In the genomic region with DNA sequence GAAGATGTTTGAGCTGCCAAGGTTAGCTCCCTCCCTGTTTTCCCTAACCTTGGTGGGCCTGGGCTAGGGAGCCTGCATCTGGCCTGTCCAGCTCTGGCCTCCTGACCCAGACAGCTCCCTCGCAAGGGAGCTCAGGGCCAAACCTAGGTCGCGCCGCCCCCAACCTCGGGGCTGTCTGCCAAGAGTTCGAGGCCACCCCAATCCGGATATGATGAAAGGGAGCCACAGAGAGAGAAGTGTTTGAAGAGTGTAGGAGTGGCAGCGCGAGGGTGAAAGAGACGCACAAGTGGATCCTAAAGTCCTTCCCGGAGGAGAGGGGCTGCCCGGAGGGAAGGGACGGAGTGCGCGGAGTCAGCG, we compare ENCODE assay signal across 7 mouse cellular contexts. TPM values are rescaled to one million over a fixed set of nuclear protein-coding genes. Genes with fewer than 3 reads are reported as not detected.
A peak's percentile ranks its signal among the peaks of the same experiment; 100 is the strongest.
DNase-seq lines count a peak whose midpoint lies in the region; ATAC-seq and TF ChIP-seq lines count a peak whose summit lies in the region.

TSS of gene Mdfic (plus strand) at position 201 of the 357 bp plus-strand sequence.

- H3K79me2 ChIP-seq in liver, adult 2 months (ENCODE audit: control insufficient read depth, insufficient read depth, low read length), result peaks cover 5% of the 10 kb centered on the region; the same call in 1 of the 2 replicates

- H3K4me1 ChIP-seq in G1E (ENCODE audit: insufficient read depth, low read depth, low read length), result no peaks in the 10 kb centered on the region
- peaks cover 11% of the 10 kb centered on the region for H3K4me1 ChIP-seq in hindbrain, embryonic 14.5 days (replicated peaks; ENCODE audit: control insufficient read depth, insufficient read depth, low read length)
- peaks cover 7% of the 10 kb centered on the region for H3K4me1 ChIP-seq in liver, adult 2 months (ENCODE audit: control insufficient read depth, insufficient read depth, low read length)
- no peaks in the 10 kb centered on the region; the same call in 1 of the 2 replicates for H3K4me1 ChIP-seq in midbrain, postnatal 0 days (ENCODE audit: insufficient read depth, low read length)

- H3K27ac ChIP-seq in hindbrain, embryonic 14.5 days, result 0 out of 2 replicates have a peak within 1 kb of the TSS, but pooled peaks have one; percentile 9
- peak within 1 kb of the TSS; percentile 81 for H3K27ac ChIP-seq in liver, adult 2 months (replicated peaks; ENCODE audit: insufficient read depth, low read depth, low read length)
- H3K27ac ChIP-seq in midbrain, postnatal 0 days (ENCODE audit: low read depth, low read length), result no peak within 1 kb of the TSS

- no peaks in the 10 kb centered on the region for H3K36me3 ChIP-seq in G1E (replicated peaks)
- H3K36me3 ChIP-seq in hindbrain, embryonic 14.5 days (replicated peaks; ENCODE audit: control insufficient read depth, insufficient read depth), result no peaks in the 10 kb centered on the region
- 0 out of 2 replicates have a peak, but pooled peaks cover under 1% of the 10 kb centered on the region for H3K36me3 ChIP-seq in liver, adult 2 months (ENCODE audit: control insufficient read depth, insufficient read depth, low read length)
- no peaks in the 10 kb centered on the region for H3K36me3 ChIP-seq in midbrain, postnatal 0 days (ENCODE audit: insufficient read depth, low read length)

- no peak for TF ChIP-seq CTCF in G1E (IDR thresholded peaks at IDR 0.05; ENCODE audit: low read depth, low read length)
- no peak for TF ChIP-seq CTCF in liver, adult 2 months (IDR thresholded peaks at IDR 0.05; ENCODE audit: low read depth, low read length)
- no peak for TF ChIP-seq CTCF in midbrain, postnatal 0 days (IDR thresholded peaks at IDR 0.05)

- no peak for DNase-seq in G1E (ENCODE audit: low spot score)
- peak; percentile 84 for DNase-seq in adrenal gland, adult 8-10 months
- DNase-seq in gastrocnemius, postnatal 10 days, result no peak
- DNase-seq in hindbrain, embryonic 14.5 days (ENCODE audit: low spot score), result no peak
- peak; percentile 74 for DNase-seq in liver, adult 2 months (ENCODE audit: extremely low read depth, low read depth, low spot score)
- DNase-seq in midbrain, postnatal 0 days (ENCODE audit: low spot score), result peak; percentile 1
- peak; percentile 63 for DNase-seq in thymus, postnatal 4 days

- peak within 1 kb of the TSS; percentile 100 for H3K4me2 ChIP-seq in hindbrain, embryonic 14.5 days (replicated peaks)
- peak within 1 kb of the TSS; percentile 99 for H3K4me2 ChIP-seq in midbrain, postnatal 0 days (ENCODE audit: low read depth, low read length, poor library complexity, severe bottlenecking)

- H3K9me3 ChIP-seq in G1E (replicated peaks), result peaks cover 11% of the 10 kb centered on the region
- H3K9me3 ChIP-seq in hindbrain, embryonic 14.5 days (ENCODE audit: control insufficient read depth, low read length), result no peaks in the 10 kb centered on the region
- no peaks in the 10 kb centered on the region for H3K9me3 ChIP-seq in midbrain, postnatal 0 days (ENCODE audit: low read length)

- H3K4me3 ChIP-seq in G1E (ENCODE audit: low read depth, low read length), result 0 out of 2 replicates have a peak within 1 kb of the TSS, but pooled peaks have one; percentile 4
- peak within 1 kb of the TSS; percentile 64 for H3K4me3 ChIP-seq in hindbrain, embryonic 14.5 days (replicated peaks; ENCODE audit: low read length)
- peak within 1 kb of the TSS; percentile 97 for H3K4me3 ChIP-seq in liver, adult 2 months (ENCODE audit: insufficient read depth, low read depth, low read length)
- peak within 1 kb of the TSS; percentile 68 for H3K4me3 ChIP-seq in midbrain, postnatal 0 days (ENCODE audit: low read depth, low read length)

- no peaks in the 10 kb centered on the region for H3K27me3 ChIP-seq in G1E (ENCODE audit: insufficient read depth, low read length)
- H3K27me3 ChIP-seq in hindbrain, embryonic 14.5 days (ENCODE audit: control insufficient read depth, insufficient read depth, low read length), result peaks cover 16% of the 10 kb centered on the region
- H3K27me3 ChIP-seq in liver, adult 2 months (ENCODE audit: control insufficient read depth, insufficient read depth, low read length), result no peaks in the 10 kb centered on the region
- peaks cover 7% of the 10 kb centered on the region; the same call in 1 of the 2 replicates for H3K27me3 ChIP-seq in midbrain, postnatal 0 days (ENCODE audit: insufficient read depth, low read length)

- TF ChIP-seq POLR2A in liver, adult 2 months (IDR thresholded peaks at IDR 0.05; ENCODE audit: extremely low read depth, insufficient read depth, low read length), result no peak

- 1% methylated on average over 16 of the region's 16 CpGs for WGBS in hindbrain, embryonic 14.5 days
- under 1% methylated on average over 16 of the region's 16 CpGs for WGBS in liver, adult 2 months
- WGBS in midbrain, postnatal 0 days, result under 1% methylated on average over 14 of the region's 16 CpGs

- no peak for ATAC-seq in G1E (ENCODE audit: extremely low read depth, insufficient number of reproducible peaks, low FRiP score, poor library complexity, severe bottlenecking)
- ATAC-seq in hindbrain, embryonic 14.5 days (ENCODE audit: low FRiP score), result peak; percentile 41
- ATAC-seq in midbrain, postnatal 0 days (ENCODE audit: low FRiP score), result peak; percentile 41

- H3K9ac ChIP-seq in hindbrain, embryonic 14.5 days, result peak within 1 kb of the TSS; percentile 65
- H3K9ac ChIP-seq in liver, adult 2 months (ENCODE audit: low read depth, low read length), result peak within 1 kb of the TSS; percentile 96
- peak within 1 kb of the TSS; percentile 52 for H3K9ac ChIP-seq in midbrain, postnatal 0 days (replicated peaks; ENCODE audit: low read length, poor library complexity, severe bottlenecking)

RNA-seq across cellular contexts. Expression of gene Mdfic, which starts in this region (rescaled TPM):
- total RNA-seq in G1E (2014; fragmentation: Nextera tagmentation) (not detected in 2 replicates), G1E (2017) (0.05 TPM in 1 of 2 replicates, not detected in the other)
- polyA plus RNA-seq in G1E (2012), result not detected in 2 replicates
- total RNA-seq in adrenal gland, adult 8-10 months (2022), result 10 to 100 TPM; 40.3 to 67.0 (median 50.5) TPM
- 10 to 100 TPM; 15.8 to 22.9 TPM for total RNA-seq in gastrocnemius, postnatal 10 days (2021)
- polyA plus RNA-seq in hindbrain, embryonic 14.5 days (2014; fragmentation: Nextera tagmentation; extraction: Ambion mirVana), result 1.5 and 2.5 TPM in 2 replicates
- total RNA-seq in liver, adult 2 months (2014; rRNA removed), result 14.5 and 14.8 TPM in 2 replicates
- polyA plus RNA-seq in liver, adult 2 months (2012; rRNA removed), result 6.4 and 7.1 TPM in 2 replicates
- total RNA-seq in midbrain, postnatal 0 days (2014; rRNA removed), result 3.2 and 4.2 TPM in 2 replicates
- polyA plus RNA-seq in midbrain, postnatal 0 days (2015; fragmentation: Nextera tagmentation; extraction: Ambion mirVana), result 0.52 and 0.69 TPM in 2 replicates

Comparison
In these comparisons a context has a peak if more than half of its experiments do, and no peak if none do; other contexts are left out.
1. DNase-seq: peak in adrenal gland, adult 8-10 months (single experiment), liver, adult 2 months (single experiment), midbrain, postnatal 0 days (single experiment) and thymus, postnatal 4 days (single experiment); none in G1E (single experiment), gastrocnemius, postnatal 10 days (single experiment) and hindbrain, embryonic 14.5 days (single experiment).
2. H3K4me3 ChIP-seq: peak in every context shown above with its lines; median percentile 97 in liver, adult 2 months; 68 in midbrain, postnatal 0 days; 64 in hindbrain, embryonic 14.5 days; 4 in G1E.
3. Peak in every context shown above with its lines, with median percentiles within 50 percentile points of each other: H3K9ac ChIP-seq.